Comparison of ENCODE assay signal across 25 mouse cellular contexts in the genomic region with DNA sequence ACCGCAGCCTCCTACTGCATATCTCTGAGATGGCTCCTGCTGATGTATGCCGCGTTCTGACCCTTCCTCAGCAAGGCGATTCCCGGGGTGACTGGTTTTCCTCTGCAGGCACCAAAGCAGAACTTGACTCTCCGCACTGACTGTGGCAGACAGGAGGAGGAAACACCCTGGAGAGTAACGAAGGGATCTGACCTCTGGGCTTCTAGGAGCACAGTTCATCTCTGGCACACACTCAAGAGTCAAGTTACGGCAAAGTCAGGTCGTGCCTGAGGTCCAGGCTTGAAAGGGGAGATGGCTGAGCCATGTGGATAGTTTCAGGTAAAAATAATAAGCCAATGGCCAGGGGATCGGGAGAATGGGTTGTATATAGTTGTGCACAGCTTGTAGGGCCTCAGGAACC. TPM values are rescaled to one million over a fixed set of nuclear protein-coding genes. Genes with fewer than 3 reads are reported as not detected.
DNase-seq lines count a peak whose midpoint lies in the region; ATAC-seq and TF ChIP-seq lines count a peak whose summit lies in the region.
"Had no signal": no experiment of that assay in that cellular context is flagged by ENCODE, and none has a peak within 500 bp of the region (broad histone marks: within the 10 kb centered on the region; RNA-seq: fewer than 3 reads in every experiment).

No protein-coding gene starts in this region.

- H3K27ac ChIP-seq in kidney, adult 2 months (ENCODE audit: insufficient read depth, low read depth, low read length): no peak overlapping the region
- H3K27ac ChIP-seq in limb, embryonic 11.5 days (replicated peaks; ENCODE audit: low read depth, low read length): no peak overlapping the region
- H3K27ac ChIP-seq in limb, embryonic 10.5 days: no peak overlapping the region
- H3K27ac ChIP-seq: limb, embryonic 13.5 days had no signal

- H3K4me1 ChIP-seq in kidney, adult 2 months (ENCODE audit: control insufficient read depth, insufficient read depth, low read length): peaks cover 3% of the 10 kb centered on the region; the same call in 1 of the 2 replicates
- peaks cover 3% of the 10 kb centered on the region; the same call in 1 of the 2 replicates for H3K4me1 ChIP-seq in limb, embryonic 11.5 days (ENCODE audit: control insufficient read depth, insufficient read depth, low read length)
- H3K4me1 ChIP-seq in limb, embryonic 10.5 days: peaks cover 33% of the 10 kb centered on the region
- H3K4me1 ChIP-seq: megakaryocyte, embryonic 14.5 days had no signal

- H3K9ac ChIP-seq in limb, embryonic 11.5 days (ENCODE audit: low read length): no peak overlapping the region
- H3K9ac ChIP-seq: limb, embryonic 13.5 days had no signal

- ATAC-seq in limb, embryonic 11.5 days (ENCODE audit: insufficient number of reproducible peaks, low FRiP score, low TSS enrichment, low read depth): no peak
- ATAC-seq: forebrain, embryonic 16.5 days; hindbrain, embryonic 16.5 days; lung, postnatal 0 days had no signal

- H3K4me3 ChIP-seq in kidney, adult 2 months (ENCODE audit: insufficient read depth, low read depth, low read length): no peak overlapping the region
- H3K4me3 ChIP-seq in limb, embryonic 11.5 days (ENCODE audit: low read depth, low read length): no peak overlapping the region
- no peak overlapping the region for H3K4me3 ChIP-seq in limb, embryonic 10.5 days
- H3K4me3 ChIP-seq: erythroblast, embryonic 14.5 days; limb, embryonic 13.5 days; megakaryocyte, embryonic 14.5 days had no signal

- H3K27me3 ChIP-seq in kidney, adult 2 months (replicated peaks; ENCODE audit: control insufficient read depth, insufficient read depth, low read length): no peaks in the 10 kb centered on the region
- no peaks in the 10 kb centered on the region for H3K27me3 ChIP-seq in limb, embryonic 11.5 days (ENCODE audit: control insufficient read depth, insufficient read depth, low read length)
- H3K27me3 ChIP-seq in limb, embryonic 10.5 days (ENCODE audit: low read depth, poor library complexity, severe bottlenecking): no peaks in the 10 kb centered on the region
- H3K27me3 ChIP-seq: limb, embryonic 13.5 days had no signal

- H3K36me3 ChIP-seq in kidney, adult 2 months (ENCODE audit: control insufficient read depth, insufficient read depth, low read length): no peaks in the 10 kb centered on the region
- H3K36me3 ChIP-seq in limb, embryonic 11.5 days (ENCODE audit: control insufficient read depth, insufficient read depth, low read length): no peaks in the 10 kb centered on the region
- no peaks in the 10 kb centered on the region for H3K36me3 ChIP-seq in limb, embryonic 10.5 days
- H3K36me3 ChIP-seq: limb, embryonic 13.5 days had no signal

- H3K9me3 ChIP-seq in limb, embryonic 11.5 days (ENCODE audit: control insufficient read depth, low read length): no peaks in the 10 kb centered on the region
- H3K9me3 ChIP-seq in limb, embryonic 10.5 days (replicated peaks): no peaks in the 10 kb centered on the region
- H3K9me3 ChIP-seq: limb, embryonic 13.5 days; megakaryocyte, embryonic 14.5 days had no signal

- no peak overlapping the region for H3K4me2 ChIP-seq in limb, embryonic 11.5 days (ENCODE audit: low read depth, severe bottlenecking)
- H3K4me2 ChIP-seq: limb, embryonic 13.5 days had no signal

- TF ChIP-seq POLR2A in kidney, adult 2 months (IDR thresholded peaks at IDR 0.05; ENCODE audit: low read depth, low read length): no peak

- peak; percentile 8 for DNase-seq in kidney, adult 2 months
- no peak for DNase-seq in kidney, postnatal 14 days
- peak; percentile 31 for DNase-seq in limb, embryonic 11.5 days (ENCODE audit: low spot score)
- DNase-seq in limb, embryonic 10.5 days (ENCODE audit: low spot score): no peak
- peak; percentile 43 for DNase-seq in embryo, embryonic 10.5 days (ENCODE audit: low spot score)
- peak; percentile 26 for DNase-seq in embryo, embryonic 9.5 days (ENCODE audit: extremely low spot score)
- no peak for DNase-seq in retina, embryonic 14.5 days (ENCODE audit: low spot score)
- no peak for DNase-seq in thymus, postnatal 14 days
- DNase-seq: adrenal gland, postnatal 25 days; B cell, adult 2 months; cerebellum, adult 18-20 months; cerebellum, postnatal 10 days; gastrocnemius, postnatal 14 days; heart, adult 11 months; heart, postnatal 14 days; lung, adult 18-20 months; lung, postnatal 4 days; midbrain, embryonic 14.5 days; right cerebral cortex, postnatal 4 days had no signal

- no peak for TF ChIP-seq CTCF in kidney, adult 2 months (conservative IDR thresholded peaks at IDR 0.05; ENCODE audit: insufficient read depth, insufficient read length, low read depth, low read length)

- 42% methylated on average over 10 of the region's 10 CpGs for WGBS in kidney, adult 2 months
- 19% methylated on average over 10 of the region's 10 CpGs for WGBS in limb, embryonic 11.5 days
- 23% methylated on average over 10 of the region's 10 CpGs for WGBS in limb, embryonic 10.5 days

RNA-seq across cellular contexts. Expression of a gene that starts 29.3 kb away (rescaled TPM):
- 15.7 and 25.9 TPM in 2 replicates for polyA plus RNA-seq in kidney, adult 2 months (2012; rRNA removed)
- 114 and 127 TPM in 2 replicates for polyA plus RNA-seq in limb, embryonic 11.5 days (2014; fragmentation: Nextera tagmentation; extraction: Ambion mirVana)
- polyA plus RNA-seq in limb, embryonic 10.5 days (2016; fragmentation: Nextera tagmentation; extraction: Ambion mirVana): 85.3 and 94.7 TPM in 2 replicates

Comparison
In these comparisons a context has a peak if more than half of its experiments do, and no peak if none do; other contexts are left out.
1. DNase-seq: peak in kidney, adult 2 months (single experiment), limb, embryonic 11.5 days (single experiment), embryo, embryonic 10.5 days (single experiment) and embryo, embryonic 9.5 days (single experiment); none in kidney, postnatal 14 days (single experiment), limb, embryonic 10.5 days (single experiment), retina, embryonic 14.5 days (single experiment) and thymus, postnatal 14 days (single experiment).